9 mouse cellular contexts compared by ENCODE assay signal in genomic region chr10:107662372-107663065, GRCm38 (mm10). TPM values are rescaled to one million over a fixed set of nuclear protein-coding genes. Genes with fewer than 3 reads are reported as not detected.
A peak's percentile ranks its signal among the peaks of the same experiment; 100 is the strongest.
DNase-seq lines count a peak whose midpoint lies in the region; ATAC-seq and TF ChIP-seq lines count a peak whose summit lies in the region.
"Had no signal": no experiment of that assay in that cellular context is flagged by ENCODE, and none has a peak within 500 bp of the region (broad histone marks: within the 10 kb centered on the region; RNA-seq: fewer than 3 reads in every experiment).

No protein-coding gene starts in this region.

- H3K36me3 ChIP-seq in limb, embryonic 14.5 days (ENCODE audit: control insufficient read depth, insufficient read depth, low read length) = no peaks in the 10 kb centered on the region
- no peaks in the 10 kb centered on the region for H3K36me3 ChIP-seq in limb, embryonic 10.5 days
- H3K36me3 ChIP-seq in embryonic facial prominence, embryonic 14.5 days (ENCODE audit: control insufficient read depth, insufficient read depth, low read length) = no peaks in the 10 kb centered on the region
- H3K36me3 ChIP-seq in midbrain, embryonic 14.5 days (ENCODE audit: control insufficient read depth, insufficient read depth, low read length) = no peaks in the 10 kb centered on the region
- H3K36me3 ChIP-seq in thymus, adult 2 months (ENCODE audit: control insufficient read depth, insufficient read depth, low read length) = no peaks in the 10 kb centered on the region
- H3K36me3 ChIP-seq: heart, embryonic 15.5 days had no signal

- WGBS in limb, embryonic 14.5 days = 62% methylated on average over 5 of the region's 5 CpGs
- 80% methylated on average over 5 of the region's 5 CpGs for WGBS in limb, embryonic 10.5 days
- 40% methylated on average over 5 of the region's 5 CpGs for WGBS in embryonic facial prominence, embryonic 14.5 days
- 34% methylated on average over 5 of the region's 5 CpGs for WGBS in midbrain, embryonic 14.5 days
- WGBS in cerebellum, adult 2 months = 26% methylated on average over 5 of the region's 5 CpGs
- WGBS in thymus, adult 2 months = 89% methylated on average over 5 of the region's 5 CpGs

- no peak overlapping the region for H3K9ac ChIP-seq in limb, embryonic 14.5 days (ENCODE audit: low read depth, low read length, severe bottlenecking)
- H3K9ac ChIP-seq in embryonic facial prominence, embryonic 14.5 days (ENCODE audit: low read depth, low read length) = no peak overlapping the region
- H3K9ac ChIP-seq in midbrain, embryonic 14.5 days (replicated peaks; ENCODE audit: low read length) = no peak overlapping the region
- H3K9ac ChIP-seq: heart, embryonic 15.5 days had no signal

- DNase-seq in limb, embryonic 14.5 days (ENCODE audit: low spot score) = peak; percentile 36
- no peak for DNase-seq in limb, embryonic 10.5 days (ENCODE audit: low spot score)
- DNase-seq in embryonic facial prominence, embryonic 14.5 days (ENCODE audit: low spot score) = peak; percentile 80
- peak; percentile 47 to 58 for DNase-seq in layer of hippocampus, adult 2 months (ENCODE audit: low spot score in 2 of 2)
- peak; percentile 86 for DNase-seq in midbrain, embryonic 14.5 days
- no peak for DNase-seq in c-Kit-positive CD71-positive TER-119-positive erythroid progenitor cells, embryonic 14.5 days (ENCODE audit: low spot score)
- DNase-seq in cerebellum, adult 2 months = no peak
- no peak for DNase-seq in thymus, adult 2 months

- H3K27ac ChIP-seq in limb, embryonic 14.5 days (replicated peaks; ENCODE audit: low read depth, low read length) = no peak overlapping the region
- no peak overlapping the region for H3K27ac ChIP-seq in limb, embryonic 10.5 days
- H3K27ac ChIP-seq in embryonic facial prominence, embryonic 14.5 days (replicated peaks; ENCODE audit: low read depth, low read length) = no peak overlapping the region
- H3K27ac ChIP-seq in layer of hippocampus, adult 2 months = no peak overlapping the region
- H3K27ac ChIP-seq in midbrain, embryonic 14.5 days (replicated peaks; ENCODE audit: low read depth, low read length) = no peak overlapping the region
- H3K27ac ChIP-seq in cerebellum, adult 2 months (ENCODE audit: insufficient read depth, low read length) = no peak overlapping the region
- H3K27ac ChIP-seq in thymus, adult 2 months (ENCODE audit: control insufficient read depth, insufficient read depth, low read length) = no peak overlapping the region
- H3K27ac ChIP-seq: heart, embryonic 15.5 days had no signal

- no peak overlapping the region for H3K4me2 ChIP-seq in limb, embryonic 14.5 days (replicated peaks; ENCODE audit: low read depth, low read length, severe bottlenecking)
- no peak overlapping the region for H3K4me2 ChIP-seq in embryonic facial prominence, embryonic 14.5 days (ENCODE audit: low read depth, low read length)
- H3K4me2 ChIP-seq in midbrain, embryonic 14.5 days (ENCODE audit: low read length) = no peak overlapping the region
- H3K4me2 ChIP-seq: heart, embryonic 15.5 days had no signal

- H3K9me3 ChIP-seq in limb, embryonic 14.5 days (ENCODE audit: control insufficient read depth, low read length) = no peaks in the 10 kb centered on the region
- no peaks in the 10 kb centered on the region for H3K9me3 ChIP-seq in limb, embryonic 10.5 days (replicated peaks)
- H3K9me3 ChIP-seq in embryonic facial prominence, embryonic 14.5 days (ENCODE audit: control insufficient read depth, low read length) = 0 out of 2 replicates have a peak, but pooled peaks cover 2% of the 10 kb centered on the region
- no peaks in the 10 kb centered on the region for H3K9me3 ChIP-seq in midbrain, embryonic 14.5 days (ENCODE audit: control insufficient read depth, low read length)
- H3K9me3 ChIP-seq: heart, embryonic 15.5 days had no signal

- ATAC-seq in limb, embryonic 14.5 days (ENCODE audit: low FRiP score, low read depth) = peak; percentile 72
- ATAC-seq in embryonic facial prominence, embryonic 14.5 days (ENCODE audit: low read depth) = peak; percentile 82; the same call in 1 of the 2 replicates
- ATAC-seq in midbrain, embryonic 14.5 days (ENCODE audit: low FRiP score, low TSS enrichment) = no peak

- TF ChIP-seq POLR2A in limb, embryonic 14.5 days (IDR thresholded peaks at IDR 0.05; ENCODE audit: borderline replicate concordance, extremely low read depth, insufficient read depth, insufficient read length) = no peak
- TF ChIP-seq POLR2A in cerebellum, adult 2 months (IDR thresholded peaks at IDR 0.05; ENCODE audit: borderline replicate concordance, insufficient read depth, low read length) = no peak
- no peak for TF ChIP-seq POLR2A in thymus, adult 2 months (IDR thresholded peaks at IDR 0.05; ENCODE audit: control insufficient read depth, extremely low read depth, insufficient read depth, low read length, poor library complexity)

- H3K27me3 ChIP-seq in limb, embryonic 14.5 days (ENCODE audit: control insufficient read depth, insufficient read depth, low read length) = no peaks in the 10 kb centered on the region
- no peaks in the 10 kb centered on the region for H3K27me3 ChIP-seq in limb, embryonic 10.5 days (ENCODE audit: low read depth, poor library complexity, severe bottlenecking)
- H3K27me3 ChIP-seq in embryonic facial prominence, embryonic 14.5 days (replicated peaks; ENCODE audit: control insufficient read depth, insufficient read depth, low read length) = no peaks in the 10 kb centered on the region
- H3K27me3 ChIP-seq in midbrain, embryonic 14.5 days (ENCODE audit: control insufficient read depth, insufficient read depth, low read length) = no peaks in the 10 kb centered on the region
- no peaks in the 10 kb centered on the region for H3K27me3 ChIP-seq in cerebellum, adult 2 months (ENCODE audit: control insufficient read depth, insufficient read depth, low read length)
- H3K27me3 ChIP-seq in thymus, adult 2 months (ENCODE audit: control insufficient read depth, insufficient read depth, low read length) = no peaks in the 10 kb centered on the region
- H3K27me3 ChIP-seq: heart, embryonic 15.5 days had no signal

- H3K4me1 ChIP-seq in limb, embryonic 14.5 days (ENCODE audit: control insufficient read depth, insufficient read depth, low read length) = no peaks in the 10 kb centered on the region
- no peaks in the 10 kb centered on the region for H3K4me1 ChIP-seq in limb, embryonic 10.5 days
- no peaks in the 10 kb centered on the region for H3K4me1 ChIP-seq in embryonic facial prominence, embryonic 14.5 days (ENCODE audit: control insufficient read depth, insufficient read depth, low read length)
- H3K4me1 ChIP-seq in midbrain, embryonic 14.5 days (ENCODE audit: control insufficient read depth, insufficient read depth, low read length) = no peaks in the 10 kb centered on the region
- H3K4me1 ChIP-seq in cerebellum, adult 2 months (ENCODE audit: control insufficient read depth, insufficient read depth, low read length) = no peaks in the 10 kb centered on the region
- H3K4me1 ChIP-seq in thymus, adult 2 months (replicated peaks; ENCODE audit: control insufficient read depth, insufficient read depth, low read length) = no peaks in the 10 kb centered on the region
- H3K4me1 ChIP-seq: heart, embryonic 15.5 days had no signal

- TF ChIP-seq CTCF in layer of hippocampus, adult 2 months (conservative IDR thresholded peaks at IDR 0.05) = no peak
- TF ChIP-seq CTCF in cerebellum, adult 2 months (IDR thresholded peaks at IDR 0.05; ENCODE audit: borderline replicate concordance, insufficient read depth, low read depth, low read length) = no peak
- TF ChIP-seq CTCF in thymus, adult 2 months (IDR thresholded peaks at IDR 0.05; ENCODE audit: borderline replicate concordance, control insufficient read depth, extremely low read depth, insufficient read depth, low read length, poor library complexity) = no peak

- H3K4me3 ChIP-seq in limb, embryonic 14.5 days (replicated peaks; ENCODE audit: low read length) = no peak overlapping the region
- no peak overlapping the region for H3K4me3 ChIP-seq in limb, embryonic 10.5 days
- no peak overlapping the region for H3K4me3 ChIP-seq in embryonic facial prominence, embryonic 14.5 days (ENCODE audit: low read depth, low read length)
- H3K4me3 ChIP-seq in layer of hippocampus, adult 2 months = no peak overlapping the region
- no peak overlapping the region for H3K4me3 ChIP-seq in midbrain, embryonic 14.5 days (replicated peaks; ENCODE audit: low read depth, low read length)
- no peak overlapping the region for H3K4me3 ChIP-seq in cerebellum, adult 2 months (replicated peaks; ENCODE audit: insufficient read depth, low read depth, low read length)
- H3K4me3 ChIP-seq in thymus, adult 2 months (ENCODE audit: control insufficient read depth, insufficient read depth, low read length) = no peak overlapping the region
- H3K4me3 ChIP-seq: heart, embryonic 15.5 days had no signal

RNA-seq across cellular contexts. Expression of gene Ptprq, which starts 57.3 kb away (rescaled TPM):
- polyA plus RNA-seq in limb, embryonic 14.5 days (2012; rRNA removed) = 0.62 and 0.63 TPM in 2 replicates
- polyA plus RNA-seq in limb, embryonic 14.5 days (2014; fragmentation: Nextera tagmentation; extraction: Ambion mirVana) = 0.23 TPM in 2 replicates
- polyA plus RNA-seq in limb, embryonic 10.5 days (2016; fragmentation: Nextera tagmentation; extraction: Ambion mirVana) = 0.09 and 0.11 TPM in 2 replicates
- 0.39 and 0.47 TPM in 2 replicates for polyA plus RNA-seq in embryonic facial prominence, embryonic 14.5 days (2014; fragmentation: Nextera tagmentation; extraction: Ambion mirVana)
- total RNA-seq in layer of hippocampus, adult 2 months (2021) = under 1 TPM; 0.20 to 0.33 TPM
- 0.38 and 0.43 TPM in 2 replicates for polyA plus RNA-seq in midbrain, embryonic 14.5 days (2014; fragmentation: Nextera tagmentation; extraction: Ambion mirVana)
- 0.02 and 0.03 TPM in 2 replicates for polyA plus RNA-seq in cerebellum, adult 2 months (2012; rRNA removed)
- polyA plus RNA-seq in thymus, adult 2 months (2012; rRNA removed) = 0.94 and 1.2 TPM in 2 replicates

Comparison
In these comparisons a context has a peak if more than half of its experiments do, and no peak if none do; other contexts are left out.
1. DNase-seq: peak in limb, embryonic 14.5 days (single experiment), embryonic facial prominence, embryonic 14.5 days (single experiment), layer of hippocampus, adult 2 months (2 of 2) and midbrain, embryonic 14.5 days (single experiment); none in limb, embryonic 10.5 days (single experiment), c-Kit-positive CD71-positive TER-119-positive erythroid progenitor cells, embryonic 14.5 days (single experiment), cerebellum, adult 2 months (0 of 2) and thymus, adult 2 months (single experiment).